Mouse (Mus musculus): ENCODE data around the gene Atf6b.

Atf6b gene

GRCm38 (mm10) chr17:34626773-34627092 lies 20.2 kb upstream of the Atf6b start:
- no peak for DNase-seq (ENCODE audit: extremely low spot score, low read depth, low spot score)

GRCm38 (mm10) chr17:34627093-34627942 lies 19.6 kb upstream of the Atf6b start:
- peak; percentile 83 for DNase-seq (ENCODE audit: extremely low spot score, low read depth, low spot score)

DNA sequence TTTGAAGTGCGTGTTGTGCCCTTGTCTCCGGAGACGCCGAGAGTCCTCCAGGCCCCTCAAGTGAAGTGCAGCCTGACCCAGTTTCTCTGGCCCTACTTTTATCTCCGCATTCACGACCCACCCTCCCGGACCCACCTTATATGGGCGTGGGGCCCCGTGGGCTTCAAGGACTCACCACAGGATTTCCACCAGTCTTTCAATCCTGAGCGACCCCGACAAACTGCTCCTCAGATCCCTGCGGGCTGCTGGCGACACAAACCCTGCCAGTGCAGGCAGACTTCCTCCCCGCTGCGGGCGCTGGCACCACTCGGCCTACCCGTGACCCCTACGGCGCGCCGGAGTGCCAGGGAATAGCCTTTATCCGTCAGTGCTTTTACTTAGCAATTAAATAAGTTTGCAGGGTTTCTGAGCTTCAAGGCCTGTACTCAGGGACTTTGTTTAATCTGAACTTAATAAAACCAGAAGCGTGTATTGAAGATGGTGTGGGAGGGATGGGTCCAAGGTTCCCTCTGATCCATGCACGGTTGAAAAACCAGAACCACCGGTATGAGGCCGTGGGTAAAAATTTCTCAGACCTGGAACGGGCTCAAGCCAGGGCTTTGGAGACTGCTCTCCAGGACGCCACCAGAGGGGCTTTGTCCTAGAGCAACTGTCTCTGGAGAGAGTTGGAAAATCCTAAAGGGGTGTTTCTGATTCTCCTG lies 18.9 kb upstream of the Atf6b start, which contains the start of gene Ppt2:
Gene Ppt2, minus strand, starts transcription at position 568 of the 701 bp plus-strand sequence.
- no peak for DNase-seq (ENCODE audit: extremely low spot score, low read depth, low spot score)

- no peak for DNase-seq (ENCODE audit: extremely low spot score, low read depth, low spot score)
Observed at GRCm38 (mm10) chr17:34628644-34628967, 18.3 kb upstream of the Atf6b start.

DNA sequence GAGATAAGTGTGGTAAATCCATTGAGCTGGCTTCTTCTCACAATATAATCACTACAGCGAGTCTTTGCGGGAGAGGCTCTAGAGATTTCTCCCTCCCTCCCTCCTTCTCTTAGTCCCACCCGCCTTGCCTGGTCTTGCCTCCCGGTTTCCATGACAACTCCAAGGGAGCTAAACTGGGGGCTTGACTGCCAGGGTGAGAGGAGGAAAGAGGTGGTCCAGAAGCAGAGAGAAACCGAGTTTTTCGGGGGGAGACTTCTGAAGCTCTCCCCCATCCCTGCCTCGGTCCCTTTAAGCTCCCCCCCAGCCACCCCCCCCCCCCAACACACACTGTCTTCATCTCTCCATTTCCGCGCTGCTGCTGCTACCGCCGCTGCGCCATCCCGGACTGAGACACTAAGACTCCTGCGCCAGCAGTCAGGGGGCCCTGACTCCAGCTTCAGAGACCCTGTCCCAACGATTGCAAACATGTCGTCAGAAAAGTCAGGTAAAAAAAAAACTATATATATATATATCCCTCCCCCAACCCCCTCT lies 17.7 kb upstream of the Atf6b start, which contains the start of gene Prrt1:
Gene Prrt1, plus strand, starts transcription at position 313 of the 531 bp plus-strand sequence.
- no peak for DNase-seq (ENCODE audit: extremely low spot score, low read depth, low spot score)

DNA sequence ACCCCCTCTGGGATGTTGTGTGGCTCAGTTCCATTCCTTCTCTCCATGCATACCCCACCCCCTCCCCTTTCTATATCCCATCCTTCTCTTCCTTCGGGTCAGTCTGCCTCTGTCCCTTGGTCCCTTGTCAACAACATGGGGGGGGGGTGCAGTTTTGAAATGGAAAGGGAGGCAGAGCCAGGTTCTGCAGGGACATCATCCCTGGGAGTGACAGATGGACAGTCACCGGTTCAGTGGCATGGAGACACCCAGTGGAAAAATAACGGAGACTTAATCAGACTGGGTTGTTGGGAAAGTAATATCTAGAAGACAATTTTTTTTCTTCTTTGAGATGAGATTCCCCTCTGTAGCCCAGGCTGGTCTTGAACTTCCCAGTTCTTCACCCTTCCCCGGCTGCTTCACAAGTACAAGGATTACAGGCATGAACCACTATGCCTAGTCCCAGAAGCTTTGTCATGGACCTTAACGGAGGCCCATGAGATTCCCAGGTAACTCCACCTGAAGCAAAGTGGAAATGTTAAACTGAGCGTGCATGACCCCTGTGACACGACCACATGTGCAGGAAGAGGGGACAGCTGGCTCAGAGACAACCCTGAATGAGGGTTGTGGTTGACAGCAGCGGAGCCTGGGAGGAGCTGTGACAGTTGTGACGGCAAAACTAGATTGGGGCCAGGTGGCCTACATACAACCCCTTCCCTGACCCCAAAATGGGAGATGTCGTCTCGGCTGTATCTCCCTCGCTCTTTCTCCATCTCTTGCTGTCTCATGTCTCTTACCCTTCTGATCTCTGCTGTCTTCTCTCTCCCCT lies 16.9 kb upstream of the Atf6b start:
- DNase-seq (ENCODE audit: extremely low spot score, low read depth, low spot score): no peak

DNA sequence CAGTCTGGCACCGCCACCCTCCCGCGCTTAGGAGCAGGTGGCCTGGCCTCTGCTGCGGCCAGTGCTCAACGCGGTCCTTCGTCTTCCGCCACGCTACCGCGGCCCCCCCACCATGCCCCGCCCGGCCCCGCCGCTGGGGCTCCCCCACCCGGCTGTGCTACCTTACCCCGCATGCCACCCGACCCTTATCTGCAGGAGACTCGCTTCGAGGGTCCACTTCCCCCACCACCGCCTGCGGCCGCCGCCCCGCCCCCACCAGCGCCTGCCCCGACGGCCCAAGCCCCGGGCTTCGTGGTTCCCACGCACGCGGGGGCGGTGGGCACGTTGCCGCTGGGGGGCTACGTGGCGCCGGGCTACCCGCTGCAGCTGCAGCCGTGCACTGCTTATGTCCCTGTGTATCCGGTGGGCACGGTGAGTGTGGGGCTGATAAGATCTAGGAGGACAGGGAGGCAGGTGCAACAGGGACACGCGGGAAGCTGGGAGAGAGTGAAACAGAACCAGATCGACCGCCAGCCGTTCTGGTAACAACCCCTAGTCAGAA lies 16.1 kb upstream of the Atf6b start:
- no peak for DNase-seq (ENCODE audit: extremely low spot score, low read depth, low spot score)

DNA sequence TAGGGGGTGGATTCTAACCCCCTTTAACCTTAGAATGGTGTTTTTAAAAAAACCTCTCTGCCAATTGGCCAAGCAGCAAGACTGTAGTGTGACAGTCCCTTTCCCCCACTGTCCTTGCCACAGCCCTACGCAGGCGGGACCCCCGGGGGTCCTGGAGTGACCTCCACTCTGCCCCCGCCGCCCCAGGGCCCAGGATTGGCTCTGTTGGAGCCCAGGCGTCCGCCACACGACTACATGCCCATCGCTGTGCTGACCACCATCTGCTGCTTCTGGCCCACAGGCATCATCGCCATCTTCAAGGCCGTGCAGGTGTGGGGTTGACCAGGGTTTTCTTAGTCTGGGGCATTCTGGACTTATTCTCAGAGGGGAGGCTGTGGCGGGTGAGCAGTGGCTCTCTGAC lies 15.3 kb upstream of the Atf6b start:
- DNase-seq (ENCODE audit: extremely low spot score, low read depth, low spot score): no peak

DNA sequence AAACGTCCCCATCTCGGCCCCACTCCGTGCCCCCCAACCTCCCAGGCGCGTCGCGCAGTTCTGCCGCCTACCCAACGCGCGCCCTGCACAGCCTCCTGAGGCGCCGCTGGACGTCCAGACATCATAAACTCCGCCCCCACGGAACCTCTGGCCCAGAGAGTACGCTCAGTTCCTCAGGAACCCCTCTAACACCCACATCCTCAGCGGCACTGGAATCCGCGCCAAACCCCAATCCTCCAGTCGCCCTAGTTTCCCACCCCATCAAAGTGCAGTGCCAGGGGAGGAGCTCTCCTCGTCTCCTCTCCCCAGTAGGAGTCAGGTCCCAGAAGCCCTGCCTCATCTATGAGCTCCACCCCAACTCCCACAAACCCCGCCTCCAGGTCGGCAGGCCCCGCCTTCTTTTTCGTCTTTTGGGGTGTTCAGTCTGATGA lies 14.7 kb upstream of the Atf6b start:
- no peak for DNase-seq (ENCODE audit: extremely low spot score, low read depth, low spot score)

GRCm38 (mm10) chr17:34635671-34636070 lies 11.3 kb upstream of the Atf6b start:
- DNase-seq (ENCODE audit: extremely low spot score, low read depth, low spot score): no peak

GRCm38 (mm10) chr17:34637459-34637858 lies 9.5 kb upstream of the Atf6b start:
- no peak for DNase-seq (ENCODE audit: extremely low spot score, low read depth, low spot score)

DNA sequence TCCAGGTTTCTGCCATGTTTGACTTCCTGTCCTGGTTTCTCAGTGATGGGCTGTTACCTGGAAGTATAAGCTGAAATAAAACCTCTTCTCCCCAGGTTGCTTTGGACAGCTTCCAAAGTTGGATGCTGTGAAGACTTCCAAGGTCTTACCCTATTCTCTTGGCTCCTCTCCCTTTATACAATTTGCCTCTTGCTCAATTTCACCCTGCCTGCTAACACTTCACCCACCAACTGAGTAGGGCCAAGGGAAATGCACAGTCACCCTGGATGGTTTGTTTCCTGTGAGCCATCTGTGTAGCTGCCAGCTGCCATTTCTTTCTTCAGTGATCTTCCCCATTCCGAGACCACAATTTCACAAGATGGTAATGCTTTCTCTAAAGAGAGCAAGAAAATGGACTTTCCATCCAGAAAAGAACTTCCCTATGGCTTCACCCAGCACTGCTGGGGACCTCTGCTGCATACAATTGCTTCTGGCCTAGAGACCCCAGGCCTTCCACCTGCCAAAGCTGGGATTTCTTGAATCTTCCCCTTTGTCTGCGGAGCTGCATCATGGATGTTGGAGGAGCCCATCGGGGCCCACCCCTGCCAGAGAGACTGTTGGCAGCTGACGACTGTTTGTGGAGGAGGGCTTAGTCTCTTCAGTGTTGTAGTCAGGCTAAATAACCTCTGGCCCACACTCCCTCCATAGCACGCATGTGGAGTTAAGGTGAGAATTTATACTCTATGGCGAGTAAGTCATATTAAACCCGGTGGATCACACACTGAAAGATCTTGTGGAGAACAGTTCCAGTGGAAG lies 7.3 kb upstream of the Atf6b start:
- no peak for DNase-seq (ENCODE audit: extremely low spot score, low read depth, low spot score)

- DNase-seq (ENCODE audit: extremely low spot score, low read depth, low spot score): no peak
Observed at GRCm38 (mm10) chr17:34640778-34641601, 6.0 kb upstream of the Atf6b start.

DNA sequence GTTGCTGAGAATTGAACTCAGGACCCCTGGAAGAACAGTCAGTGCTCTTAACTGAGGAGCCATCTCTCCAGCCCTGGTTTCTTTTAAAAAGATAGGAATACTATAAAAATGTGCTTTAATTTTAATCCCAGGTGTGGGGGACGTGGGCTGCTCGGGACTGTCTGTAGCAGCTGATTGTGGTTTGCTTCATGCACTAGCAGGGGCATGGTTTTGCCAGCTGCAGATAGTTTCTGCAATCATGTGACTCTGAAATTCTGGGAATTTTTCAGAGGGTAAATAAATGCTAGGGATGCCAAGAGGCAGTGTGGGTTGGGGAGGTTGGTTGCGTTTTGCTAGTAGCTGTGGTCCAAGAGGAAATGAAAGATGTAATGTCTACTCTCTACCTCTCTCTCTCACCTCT lies 5.0 kb upstream of the Atf6b start:
- DNase-seq (ENCODE audit: extremely low spot score, low read depth, low spot score): no peak

DNA sequence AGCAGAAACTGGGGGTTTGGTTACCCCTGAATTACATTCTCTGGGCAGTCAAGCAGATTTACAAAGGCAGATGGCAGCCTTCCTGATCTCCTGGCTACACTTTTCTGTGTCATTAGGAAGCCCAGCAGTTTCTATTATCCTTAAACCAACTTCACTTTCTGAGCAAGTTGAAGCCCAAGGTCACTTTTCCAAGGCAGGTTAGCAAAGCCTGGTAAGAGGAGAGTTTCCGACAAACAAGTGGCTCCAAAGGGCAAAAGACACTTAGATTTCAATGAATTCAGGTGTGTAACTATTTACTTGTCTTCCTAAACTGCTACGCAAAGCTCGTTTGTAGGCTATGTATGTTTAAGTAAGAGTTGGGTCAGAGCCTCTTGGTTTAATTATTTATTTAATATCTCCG lies 3.6 kb upstream of the Atf6b start:
- no peak for DNase-seq (ENCODE audit: extremely low spot score, low read depth, low spot score)

DNA sequence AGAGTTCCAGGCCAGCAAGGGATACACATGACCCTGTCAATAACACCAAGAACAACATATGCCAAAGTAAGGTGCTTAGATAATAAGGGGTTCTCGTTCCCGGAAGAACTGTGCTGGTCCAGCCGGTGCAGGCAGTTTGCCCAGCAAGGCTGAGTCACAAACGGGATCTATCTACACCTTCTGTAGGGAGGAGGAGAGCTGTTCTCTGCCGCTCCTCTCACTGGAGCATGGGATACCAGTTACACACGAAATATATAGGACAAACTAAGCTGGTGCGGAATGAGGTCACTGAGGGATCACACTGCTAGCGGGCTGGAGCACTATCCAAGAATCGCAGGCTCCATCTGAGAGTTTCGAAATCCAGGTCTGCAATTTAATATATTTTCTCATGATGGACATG lies 3.0 kb upstream of the Atf6b start:
- no peak for DNase-seq (ENCODE audit: extremely low spot score, low read depth, low spot score)

DNA sequence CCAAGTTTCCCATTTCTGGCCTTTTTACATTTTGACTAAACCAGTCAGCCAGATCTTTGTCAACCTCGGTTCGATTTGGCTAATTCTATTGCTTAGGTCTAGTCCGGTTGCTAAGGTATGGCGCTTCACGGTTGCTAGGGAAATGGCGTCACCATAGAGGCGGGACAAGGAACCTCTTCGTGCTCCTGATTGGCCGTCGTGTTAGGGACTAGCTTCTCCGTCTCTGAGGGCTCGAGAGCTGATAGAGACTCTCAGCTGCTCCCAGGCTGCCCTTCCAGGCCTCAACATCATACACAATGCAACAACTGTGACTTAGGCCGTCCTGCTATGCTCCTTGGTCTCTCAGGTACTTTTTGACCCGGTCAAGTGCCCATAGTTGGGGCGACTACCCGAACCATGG lies 2.3 kb upstream of the Atf6b start, which contains the start of gene Fkbpl:
Gene Fkbpl, plus strand, starts transcription at position 157 of the 400 bp plus-strand sequence.
- peak; percentile 96 for DNase-seq (ENCODE audit: extremely low spot score, low read depth, low spot score)

GRCm38 (mm10) chr17:34645256-34645829 lies 1.6 kb upstream of the Atf6b start:
- DNase-seq (ENCODE audit: extremely low spot score, low read depth, low spot score): no peak

All from hindlimb bud, embryonic 11.5 days (tissue).